Mouse (Mus musculus): ENCODE results near the gene Stag1. TPM values are rescaled to one million over a fixed set of nuclear protein-coding genes. Genes with fewer than 3 reads are reported as not detected.

The Stag1 gene
- total RNA-seq, 2 experiments from 2014 or later = 33.5 to 39.1 TPM

DNA sequence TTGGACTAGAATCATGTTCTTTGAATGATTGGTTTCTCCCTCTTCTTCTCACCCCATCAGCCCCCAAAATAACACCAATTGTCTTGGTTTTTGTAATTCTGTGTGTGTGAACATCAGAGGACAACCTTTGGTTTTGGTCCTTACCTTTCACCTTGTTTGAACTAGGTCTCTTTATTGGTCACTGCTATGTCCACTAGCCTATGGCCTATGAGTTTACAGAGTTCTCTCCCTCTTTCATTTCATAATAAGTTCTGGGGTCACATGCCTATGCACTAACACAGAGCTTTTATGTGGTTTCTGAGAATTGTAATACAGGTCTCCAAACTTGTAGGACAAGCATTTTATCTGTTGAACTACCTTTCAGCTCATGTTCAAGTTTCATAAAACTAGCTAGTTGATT lies 272.0 kb downstream of the Stag1 start:
- no peak for DNase-seq (ENCODE audit: extremely low spot score in 1 of 2, low spot score in 2 of 2)
- intact Hi-C loops (cut with DNase I) = no loop called here

DNA sequence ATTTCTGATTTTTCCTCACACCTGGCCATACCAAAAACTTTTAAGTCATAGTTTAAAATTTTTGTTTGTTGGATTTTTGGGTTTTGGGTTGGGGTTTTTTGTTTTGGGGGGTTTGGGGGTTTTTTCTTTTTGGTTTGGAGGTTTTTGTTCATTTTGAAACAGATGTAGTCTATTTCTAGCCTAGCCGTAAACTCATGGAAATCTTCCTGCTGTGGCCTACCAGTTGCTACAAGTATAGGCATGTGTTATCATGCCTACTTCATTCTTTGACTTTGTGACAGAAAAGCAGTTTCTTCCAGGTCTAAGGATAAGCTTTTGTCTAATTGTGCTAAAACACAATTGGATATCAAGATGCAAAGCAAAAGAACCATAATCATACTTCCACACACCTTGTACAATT lies 298.5 kb downstream of the Stag1 start:
- intact Hi-C loops (cut with DNase I) = no loop called here
- DNase-seq (ENCODE audit: extremely low spot score in 1 of 2, low spot score in 2 of 2) = no peak

DNA sequence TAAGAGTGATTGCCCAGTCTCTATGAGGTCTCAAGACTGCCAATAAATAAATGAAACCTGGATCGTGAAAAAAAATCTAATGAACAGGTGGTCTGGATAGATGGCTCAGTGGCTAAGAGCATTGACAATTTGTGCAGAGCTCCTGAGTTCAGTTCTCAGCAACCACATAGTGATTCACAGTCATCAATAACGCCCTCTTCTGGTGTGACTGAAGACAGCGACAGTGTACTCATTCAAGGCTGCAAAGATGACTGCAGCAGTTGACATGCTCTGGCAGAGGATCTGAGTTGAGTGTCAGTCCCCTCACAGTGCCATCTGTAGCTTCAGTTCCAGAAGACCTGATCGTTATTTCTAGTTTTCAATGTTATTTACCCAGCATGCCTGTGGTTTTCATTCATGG lies 300.4 kb downstream of the Stag1 start:
- DNase-seq (ENCODE audit: extremely low spot score in 1 of 2, low spot score in 2 of 2) = no peak
- intact Hi-C loops (cut with DNase I) = no loop called here

DNA sequence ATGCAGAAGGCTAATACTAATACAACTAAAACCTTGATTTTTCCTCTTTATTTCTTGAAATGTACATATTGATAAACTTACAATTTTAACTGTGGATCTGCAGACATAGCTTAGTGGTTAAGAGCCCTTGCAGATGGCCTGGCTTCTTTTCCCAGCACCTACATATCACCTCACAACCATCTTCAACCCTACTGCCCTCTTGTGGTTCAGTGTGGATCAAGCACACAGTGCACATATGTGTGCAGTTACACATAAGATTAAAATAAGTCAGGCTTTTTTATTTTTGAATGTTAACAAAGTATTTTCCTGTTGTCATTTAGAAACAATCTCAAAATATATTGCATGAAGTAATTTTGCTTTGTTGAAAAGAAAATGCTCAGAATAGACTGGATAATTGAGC lies 312.8 kb downstream of the Stag1 start:
- intact Hi-C loops (cut with DNase I) = loop anchor here (10.0 kb wide), 2 partner anchors 366 to 456 kb away; partner anchors contain the start of gene Nck1
- DNase-seq (ENCODE audit: extremely low spot score in 1 of 2, low spot score in 2 of 2) = no peak

DNA sequence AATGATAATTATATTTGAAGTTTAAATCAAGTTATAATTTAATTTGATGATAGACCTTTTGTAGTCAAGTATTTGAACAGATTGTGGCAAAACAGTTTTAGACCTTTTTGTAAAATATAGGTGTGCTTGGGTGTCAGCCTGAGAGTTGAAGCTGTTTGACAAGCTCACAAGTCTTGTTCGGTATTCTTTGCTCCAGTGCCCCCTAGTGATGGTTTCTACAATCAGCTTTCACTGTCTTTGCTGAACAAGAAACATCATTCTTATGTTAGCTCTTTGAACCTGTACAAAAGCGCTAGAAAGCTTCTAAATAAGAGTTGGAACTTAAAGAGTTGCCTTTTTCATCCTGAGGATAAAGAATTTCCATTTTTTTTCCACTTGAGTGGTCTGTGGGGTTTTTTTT lies 319.5 kb downstream of the Stag1 start:
- DNase-seq (ENCODE audit: extremely low spot score in 1 of 2, low spot score in 2 of 2) = peak; percentile 51 to 64
- intact Hi-C loops (cut with DNase I) = loop anchor here (10.0 kb wide), 2 partner anchors 372 to 462 kb away; partner anchors contain the start of gene Nck1

DNA sequence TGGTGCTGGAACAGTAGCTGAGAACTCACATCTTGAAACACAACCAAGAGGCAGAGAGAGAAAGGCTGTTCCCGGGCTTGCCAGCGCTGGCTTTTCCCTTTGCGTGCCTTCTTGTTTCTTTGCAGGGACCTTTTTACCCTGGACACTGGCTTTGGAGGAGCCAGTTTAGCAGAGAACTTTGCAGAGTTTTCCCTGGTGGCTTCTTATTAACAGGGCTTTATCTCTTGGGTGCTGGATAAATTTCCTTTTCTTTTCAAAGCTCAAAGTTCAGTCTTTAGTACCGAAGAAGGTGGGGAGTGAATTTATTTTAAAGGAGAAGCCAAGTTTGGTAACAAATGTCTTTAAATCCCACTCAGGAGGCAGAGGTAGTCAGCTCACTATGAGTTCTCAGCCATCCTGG lies 329.0 kb downstream of the Stag1 start:
- intact Hi-C loops (cut with DNase I) = no loop called here

DNA sequence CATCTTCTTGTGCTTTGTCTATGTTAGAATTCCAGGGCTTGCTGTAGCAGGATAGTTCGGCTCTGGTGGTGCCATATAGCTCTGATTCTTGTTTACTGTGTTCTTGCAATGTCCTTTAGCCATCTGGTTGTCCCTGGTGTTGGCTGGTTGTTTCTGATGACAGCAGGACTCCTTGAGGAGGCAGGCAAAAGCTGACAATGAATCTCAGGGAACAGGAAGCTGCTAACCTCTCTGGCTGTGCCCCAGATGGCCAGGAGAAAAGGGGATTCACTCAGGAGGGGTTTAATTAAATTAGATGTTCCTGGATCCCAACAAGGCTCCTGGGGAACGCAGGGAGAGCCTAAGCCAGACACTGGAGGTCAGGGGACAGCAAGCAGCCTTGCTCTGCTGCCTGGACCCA lies 344.4 kb downstream of the Stag1 start:
- no peak for DNase-seq (ENCODE audit: extremely low spot score in 1 of 2, low spot score in 2 of 2)
- intact Hi-C loops (cut with DNase I) = no loop called here

More for the DNA sequence above, 329.0 kb downstream of the Stag1 start:
- no peak for DNase-seq (ENCODE audit: extremely low spot score in 1 of 2, low spot score in 2 of 2)

DNA sequence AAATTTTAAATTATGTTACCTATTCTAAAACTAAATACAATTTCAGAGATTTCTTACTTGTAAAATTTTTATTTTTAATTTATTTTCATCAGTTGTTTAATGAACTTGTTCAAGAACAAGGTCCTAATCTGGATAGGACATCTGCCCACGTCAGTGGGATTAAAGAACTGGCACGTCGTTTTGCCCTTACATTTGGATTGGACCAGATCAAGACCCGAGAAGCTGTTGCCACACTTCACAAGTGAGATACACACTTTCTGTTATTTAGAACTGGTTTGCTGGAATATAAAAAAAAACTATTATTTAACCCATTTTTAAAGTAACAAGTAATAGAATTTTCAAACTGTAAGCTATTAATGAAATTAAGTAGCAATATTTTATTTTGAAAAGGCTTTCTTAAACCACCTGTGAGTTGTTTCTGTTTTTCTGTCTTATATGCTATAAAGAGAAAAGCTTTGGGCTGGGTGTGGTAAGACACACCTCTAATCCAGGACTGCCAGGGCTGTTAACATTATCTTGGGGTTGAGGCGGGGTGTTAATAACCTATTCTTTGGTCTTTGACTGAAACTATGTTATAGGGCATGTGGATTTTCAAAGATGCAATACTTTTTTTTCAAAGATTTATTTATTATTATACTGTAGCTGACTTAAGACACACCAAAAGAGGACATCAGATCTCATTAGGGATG lies 347.2 kb downstream of the Stag1 start:
- intact Hi-C loops (cut with DNase I) = no loop called here
- no peak for DNase-seq (ENCODE audit: extremely low spot score in 1 of 2, low spot score in 2 of 2)

DNA sequence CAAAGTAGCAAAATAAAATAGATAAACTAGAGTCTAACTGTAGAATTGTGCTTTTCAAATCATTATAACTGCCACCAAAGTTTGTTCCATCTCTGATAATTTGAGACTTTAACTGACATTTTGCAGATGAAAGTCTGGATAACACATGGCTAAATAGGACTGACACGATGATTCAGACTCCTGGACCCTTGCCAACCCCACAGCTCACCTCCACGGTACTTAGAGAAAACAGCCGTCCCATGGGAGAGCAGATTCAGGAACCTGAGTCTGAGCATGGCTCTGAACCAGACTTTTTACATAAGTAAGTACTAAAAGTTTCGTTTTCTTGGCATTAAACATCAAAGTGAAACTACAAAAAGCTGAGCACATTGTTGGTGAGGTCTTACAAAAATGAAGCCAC lies 353.9 kb downstream of the Stag1 start:
- DNase-seq (ENCODE audit: extremely low spot score in 1 of 2, low spot score in 2 of 2) = peak in 1 of 2 experiments; percentile 30
- intact Hi-C loops (cut with DNase I) = no loop called here

DNA sequence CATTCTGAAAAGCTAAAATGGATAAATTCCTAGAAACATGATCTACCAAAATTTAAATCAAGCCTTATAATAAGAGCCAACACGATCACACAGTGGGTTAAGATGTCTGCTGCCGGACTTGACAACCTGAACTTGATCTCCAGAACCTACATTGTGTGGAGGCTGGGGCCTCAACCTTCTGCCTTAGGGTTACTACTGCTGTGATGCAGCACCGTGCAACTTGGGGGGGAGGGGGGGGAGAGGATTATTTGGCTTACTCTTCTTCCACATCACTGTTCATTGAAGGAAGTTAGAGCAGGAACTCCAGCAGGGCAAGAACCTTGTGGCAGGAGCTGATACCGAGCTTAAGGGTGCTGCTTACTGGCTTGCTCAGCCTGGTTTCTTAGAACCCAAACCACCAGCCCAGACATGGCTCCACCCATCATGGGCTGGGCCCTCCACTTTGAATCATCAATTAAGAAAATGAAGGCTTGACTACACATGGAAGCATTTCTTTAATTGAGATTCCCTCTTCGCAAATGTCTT lies 365.4 kb downstream of the Stag1 start:
- intact Hi-C loops (cut with DNase I) = no loop called here
- no peak for DNase-seq (ENCODE audit: extremely low spot score in 1 of 2, low spot score in 2 of 2)

DNA sequence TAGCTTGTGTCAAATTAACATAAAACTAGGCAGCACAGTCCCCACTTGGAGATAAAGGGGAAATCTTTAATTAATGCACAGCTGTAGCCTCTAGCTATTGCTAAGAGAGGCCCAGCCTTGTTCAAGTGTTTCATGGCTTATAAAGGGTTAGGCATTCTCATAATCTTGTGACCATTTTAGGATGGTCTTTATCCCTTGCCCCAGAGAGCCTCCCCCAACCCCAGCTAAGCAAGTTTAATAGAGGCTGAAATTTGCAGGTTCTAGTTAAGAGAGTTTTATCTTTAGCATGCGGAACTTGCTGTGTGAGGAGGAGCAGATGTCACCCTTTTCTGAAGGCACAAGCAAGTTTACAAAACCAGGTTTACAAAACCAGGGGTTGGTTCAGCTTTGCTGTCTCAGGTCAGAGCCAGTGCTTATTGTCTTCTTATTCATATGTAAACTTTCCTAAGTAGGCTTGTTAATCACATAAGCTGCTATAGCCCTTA lies 365.9 kb downstream of the Stag1 start:
- no peak for DNase-seq (ENCODE audit: extremely low spot score in 1 of 2, low spot score in 2 of 2)
- intact Hi-C loops (cut with DNase I) = no loop called here

DNA sequence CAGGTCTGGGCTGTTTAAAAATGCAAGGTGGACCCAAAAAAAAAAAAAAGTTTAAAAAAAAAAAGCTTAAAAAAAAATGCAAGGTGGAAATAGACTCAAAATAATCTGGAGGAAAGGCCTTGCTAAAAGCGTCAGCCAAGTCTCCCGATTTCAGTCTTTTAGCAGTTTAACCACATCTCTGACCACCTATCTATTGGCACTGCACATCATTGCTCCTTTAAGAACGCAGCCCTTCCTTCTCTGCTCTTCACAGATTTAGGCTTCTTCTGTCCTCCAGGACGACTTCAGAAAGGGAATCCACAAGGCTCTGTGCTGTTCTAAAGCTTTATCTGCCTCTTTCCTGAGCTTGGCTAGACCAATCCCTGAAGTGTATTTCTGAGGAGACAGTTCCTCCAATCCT lies 366.5 kb downstream of the Stag1 start:
- intact Hi-C loops (cut with DNase I) = no loop called here

DNA sequence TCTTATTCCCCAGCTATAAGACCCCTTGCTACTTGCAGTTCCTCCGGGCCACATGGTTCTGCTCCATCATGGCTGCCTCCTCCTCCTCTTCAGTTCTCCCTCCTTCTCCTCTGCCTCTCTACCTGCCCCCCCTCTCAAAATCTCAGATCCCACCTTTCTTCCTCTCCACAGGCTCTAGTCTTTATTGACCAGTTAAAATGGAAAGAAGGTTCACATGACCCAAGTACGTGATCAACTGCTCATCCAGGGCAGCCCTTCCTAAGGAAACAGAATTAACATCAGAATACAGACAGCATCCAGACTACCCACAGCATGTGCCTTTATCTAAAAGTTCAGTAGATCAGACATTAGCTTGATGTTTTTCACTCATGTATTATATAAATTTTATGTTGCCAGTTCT lies 371.9 kb downstream of the Stag1 start:
- no peak for DNase-seq (ENCODE audit: extremely low spot score in 1 of 2, low spot score in 2 of 2)
- intact Hi-C loops (cut with DNase I) = no loop called here

More for the DNA sequence above, 366.5 kb downstream of the Stag1 start:
- no peak for DNase-seq (ENCODE audit: extremely low spot score in 1 of 2, low spot score in 2 of 2)

DNA sequence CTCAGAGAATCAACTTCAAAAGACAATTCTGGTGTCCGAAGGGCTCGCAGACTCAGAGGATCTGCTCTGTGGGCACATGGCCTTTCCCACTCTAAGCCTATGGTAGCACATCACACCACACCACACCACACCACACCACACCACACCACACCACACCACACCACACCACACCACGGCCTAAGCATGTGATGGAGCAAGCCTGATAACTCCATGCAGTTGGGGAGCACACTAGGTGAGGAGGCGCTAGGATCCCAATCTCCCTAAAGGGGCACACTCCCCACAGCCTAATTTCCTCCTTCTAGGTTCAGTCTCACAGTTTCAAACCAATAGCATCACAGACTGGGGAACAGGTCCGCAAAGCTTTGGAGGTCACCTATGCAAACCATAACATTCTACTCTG lies 381.1 kb downstream of the Stag1 start:
- intact Hi-C loops (cut with DNase I) = no loop called here
- DNase-seq (ENCODE audit: extremely low spot score in 1 of 2, low spot score in 2 of 2) = no peak

DNA sequence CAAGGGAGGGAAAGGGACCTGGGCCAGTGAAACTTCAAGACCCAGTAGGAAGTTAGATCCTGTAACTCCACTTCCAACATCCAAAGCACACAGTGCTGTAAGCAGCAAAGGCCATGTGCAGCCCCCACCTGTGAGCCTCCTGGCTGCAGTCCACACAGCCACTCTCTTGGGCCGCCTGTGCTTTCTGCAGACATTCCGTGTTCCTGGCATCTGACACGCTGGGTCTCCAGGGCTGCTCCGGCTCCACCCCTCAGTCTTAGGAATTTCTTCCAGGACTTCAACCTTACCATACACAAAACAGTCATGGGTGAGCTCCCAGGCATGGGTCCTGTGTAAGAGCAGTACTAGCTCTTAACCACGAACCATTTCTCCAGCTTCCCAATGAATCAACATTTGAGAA lies 381.7 kb downstream of the Stag1 start:
- DNase-seq (ENCODE audit: extremely low spot score in 1 of 2, low spot score in 2 of 2) = peak in 1 of 2 experiments; percentile 24
- intact Hi-C loops (cut with DNase I) = no loop called here

DNA sequence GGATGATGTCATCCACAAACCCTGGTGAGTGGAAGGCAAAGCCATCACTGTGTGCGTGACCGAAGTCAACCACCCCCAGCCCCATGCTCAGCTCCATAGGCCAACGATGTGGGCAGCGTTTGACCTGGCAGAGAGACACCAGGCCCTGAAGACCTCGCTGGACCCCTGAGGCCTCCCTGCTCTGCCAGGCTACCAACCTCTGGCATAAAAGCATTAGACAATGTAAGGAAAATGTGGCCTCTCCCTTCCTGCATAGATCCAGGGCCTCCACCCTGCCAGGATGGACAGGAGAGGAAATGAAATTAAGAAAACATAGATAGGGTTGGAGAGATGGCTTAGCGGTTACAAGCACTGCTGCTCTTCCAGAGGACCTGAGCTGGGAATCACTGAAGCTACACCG lies 385.2 kb downstream of the Stag1 start:
- intact Hi-C loops (cut with DNase I) = no loop called here
- DNase-seq (ENCODE audit: extremely low spot score in 1 of 2, low spot score in 2 of 2) = no peak

DNA sequence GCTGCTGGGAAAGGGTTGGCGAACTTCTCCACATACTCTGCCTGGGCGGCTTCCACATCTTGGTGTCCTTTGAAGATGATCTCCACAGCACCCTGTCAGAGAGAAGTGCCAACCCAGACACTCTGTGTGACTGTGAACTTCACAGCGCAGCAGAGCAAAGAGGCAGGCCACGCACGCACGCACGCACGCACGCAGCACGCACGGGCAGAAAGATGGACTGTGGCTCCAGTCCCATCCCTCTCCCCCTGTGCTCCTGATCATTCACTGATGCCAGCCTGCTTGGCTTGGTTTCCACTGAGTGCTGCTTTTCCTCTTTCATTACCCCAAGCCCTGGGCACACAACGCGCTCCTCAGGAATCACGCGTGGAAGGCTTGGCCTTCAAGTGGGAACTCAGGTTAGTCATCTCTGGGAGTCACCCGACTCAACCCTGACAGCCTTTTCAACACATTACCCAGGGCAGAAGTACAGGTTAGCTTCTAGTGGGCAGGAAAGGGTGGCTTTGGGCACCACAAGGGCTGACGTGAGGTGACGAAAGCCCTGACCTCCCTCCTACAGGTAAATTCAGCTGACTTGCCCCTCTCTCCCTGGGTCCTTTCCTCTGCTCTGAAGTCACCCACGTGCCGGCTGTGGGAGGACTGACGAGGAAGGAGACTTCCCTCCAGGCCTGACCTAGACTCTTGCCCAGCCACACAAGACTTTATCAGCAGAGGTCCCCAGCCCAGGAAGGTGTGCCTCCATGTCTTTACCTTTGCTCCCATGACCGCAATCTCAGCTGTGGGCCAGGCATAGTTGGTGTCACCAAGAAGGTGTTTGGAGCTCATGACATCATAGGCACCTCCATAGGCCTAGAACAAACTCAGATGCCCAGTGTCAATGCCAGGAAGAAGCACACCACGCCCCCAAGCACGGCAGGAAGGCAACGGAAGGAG lies 387.0 kb downstream of the Stag1 start:
- DNase-seq (ENCODE audit: extremely low spot score in 1 of 2, low spot score in 2 of 2) = no peak
- intact Hi-C loops (cut with DNase I) = no loop called here

DNA sequence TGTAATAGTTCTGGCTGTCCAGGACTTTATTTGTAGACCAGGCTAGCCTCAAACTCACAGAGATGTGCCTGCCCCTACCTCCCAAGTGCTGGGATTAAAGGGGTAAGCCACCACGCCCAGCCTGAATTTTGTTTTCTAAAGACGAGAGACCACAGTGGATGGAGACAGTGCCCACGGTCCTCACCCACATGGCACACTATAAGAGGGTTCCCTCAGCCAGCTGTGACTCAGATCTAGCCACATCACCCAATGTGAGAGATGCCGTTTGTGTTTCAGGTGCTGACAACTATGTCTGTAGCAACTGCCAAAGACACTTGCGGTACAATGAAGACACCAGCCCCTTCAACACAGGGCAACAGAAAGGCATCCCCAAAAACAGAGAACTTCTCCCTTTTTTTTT lies 389.4 kb downstream of the Stag1 start:
- intact Hi-C loops (cut with DNase I) = no loop called here
- DNase-seq (ENCODE audit: extremely low spot score in 1 of 2, low spot score in 2 of 2) = no peak

DNA sequence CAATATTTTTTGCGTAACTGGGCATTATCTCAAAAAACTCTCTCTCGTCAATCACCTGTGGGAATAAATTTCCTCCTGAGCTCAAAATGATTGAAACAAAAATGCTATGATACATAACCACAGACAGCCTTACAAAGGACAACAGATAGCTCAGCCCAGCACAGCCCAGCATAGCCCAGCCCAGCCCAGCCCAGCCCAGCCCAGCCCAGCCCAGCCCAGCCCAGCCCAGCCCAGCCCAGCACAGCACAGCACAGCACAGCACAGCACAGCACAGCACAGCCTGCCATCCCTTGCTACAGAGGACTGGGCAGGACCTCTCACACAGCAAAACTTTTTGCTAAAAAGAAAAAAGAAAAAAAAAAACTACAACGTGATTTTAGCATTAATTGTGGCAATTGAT lies 390.3 kb downstream of the Stag1 start:
- intact Hi-C loops (cut with DNase I) = no loop called here
- DNase-seq (ENCODE audit: extremely low spot score in 1 of 2, low spot score in 2 of 2) = no peak

DNA sequence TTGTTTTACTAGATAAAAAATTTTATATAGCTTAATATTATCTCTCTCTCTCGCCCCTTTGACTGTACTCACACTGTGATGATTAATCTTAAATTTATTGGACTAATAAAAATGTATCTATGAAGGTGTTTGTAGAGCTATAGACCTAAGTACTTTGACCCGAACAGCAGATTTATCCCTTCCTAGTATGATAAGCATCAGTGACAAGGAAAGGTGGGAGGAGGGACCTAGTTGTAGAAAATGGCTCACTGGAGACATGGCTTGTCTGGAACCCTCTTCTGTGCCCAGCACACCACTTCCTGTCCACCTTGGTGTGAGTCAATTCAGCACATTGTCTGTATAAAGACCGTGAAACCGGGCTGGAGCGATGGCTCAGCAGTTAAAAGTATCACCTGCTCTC lies 393.0 kb downstream of the Stag1 start:
- no peak for DNase-seq (ENCODE audit: extremely low spot score in 1 of 2, low spot score in 2 of 2)
- intact Hi-C loops (cut with DNase I) = no loop called here

Measured in left cerebral cortex, postnatal 10 days (tissue).